Mouse (Mus musculus): ENCODE measurements around the gene Atf6. TPM values are rescaled to one million over a fixed set of nuclear protein-coding genes. Genes with fewer than 3 reads are reported as not detected.

The Atf6 gene
- polyA plus RNA-seq, 1 experiment: 14.5 TPM

DNA sequence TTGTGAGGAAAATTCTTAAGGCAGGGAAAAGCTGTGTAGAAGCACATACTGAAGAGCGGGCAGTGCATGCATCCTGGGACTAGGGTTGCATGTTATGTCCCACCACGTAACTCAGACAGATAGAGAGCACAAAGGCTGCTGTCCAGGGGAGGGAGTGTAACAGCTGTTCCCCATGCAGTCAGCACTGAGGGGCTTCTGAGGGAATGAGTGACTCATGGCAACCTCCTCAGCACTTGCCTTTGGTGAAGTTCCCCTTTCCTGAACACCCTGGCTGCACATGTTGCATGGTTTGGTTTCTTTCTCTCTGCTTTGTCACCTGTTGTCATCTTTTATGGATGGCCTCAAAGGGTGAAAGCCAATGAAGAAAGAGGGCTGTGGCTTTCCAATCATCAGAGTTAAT, 165.3 kb downstream of the Atf6 start:
- Histone ChIP-seq H3K27ac (replicated peaks; ENCODE audit: low read depth, low read length) (no peak overlapping the region), H3K4me3 (ENCODE audit: insufficient read depth, low read depth, low read length) (no peak overlapping the region)

DNA sequence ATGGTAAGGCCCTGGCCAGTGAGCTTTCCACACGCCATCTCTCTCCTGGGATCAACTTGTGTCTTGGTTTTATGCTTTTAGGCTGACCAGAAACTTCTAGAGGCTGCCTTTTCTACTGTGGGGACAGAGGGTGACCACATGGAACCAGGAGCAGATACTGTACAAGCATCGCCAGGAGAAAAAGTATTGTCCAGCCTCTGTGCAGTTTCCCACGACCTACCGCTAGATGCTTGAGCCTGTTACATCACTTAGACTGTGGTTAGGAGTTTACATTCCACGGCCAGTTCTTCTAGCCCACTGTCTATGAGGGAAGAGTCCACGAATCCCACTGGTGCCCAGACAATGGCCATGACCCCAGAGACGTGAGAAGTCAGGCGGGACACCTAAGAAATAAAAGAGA, 166.0 kb downstream of the Atf6 start:
- peaks cover 4% of the 10 kb centered on the region for H3K4me1 ChIP-seq (ENCODE audit: control insufficient read depth, insufficient read depth, insufficient read length, low read length)
- no peak overlapping the region for H3K27ac ChIP-seq (replicated peaks; ENCODE audit: low read depth, low read length)
- no peak overlapping the region for H3K4me3 ChIP-seq (ENCODE audit: insufficient read depth, low read depth, low read length)

More for the DNA sequence above, 165.3 kb downstream of the Atf6 start:
- peaks cover 4% of the 10 kb centered on the region for H3K4me1 ChIP-seq (ENCODE audit: control insufficient read depth, insufficient read depth, insufficient read length, low read length)

DNA sequence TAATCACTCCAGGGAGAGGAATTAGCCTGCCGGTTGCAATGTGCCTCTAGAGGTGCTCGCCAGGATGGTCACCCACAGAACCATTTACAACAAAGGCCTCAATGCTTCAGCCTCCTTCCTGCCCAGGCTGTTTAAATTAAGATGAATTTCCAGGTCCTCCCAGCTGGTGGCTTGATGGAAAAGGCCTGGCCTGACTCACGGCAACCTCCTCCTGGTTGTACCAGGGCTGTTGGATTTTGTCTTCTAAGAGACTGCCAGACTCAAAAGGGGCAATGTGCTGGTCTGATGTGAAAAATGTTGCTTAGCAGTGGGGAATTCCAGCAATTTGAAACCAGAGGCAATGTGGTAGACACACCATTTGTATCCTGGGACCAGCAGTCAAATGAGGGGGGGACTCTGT, 166.4 kb downstream of the Atf6 start:
- H3K4me3 ChIP-seq (ENCODE audit: insufficient read depth, low read depth, low read length): no peak overlapping the region
- H3K27ac ChIP-seq (replicated peaks; ENCODE audit: low read depth, low read length): no peak overlapping the region
- peaks cover 4% of the 10 kb centered on the region for H3K4me1 ChIP-seq (ENCODE audit: control insufficient read depth, insufficient read depth, insufficient read length, low read length)

DNA sequence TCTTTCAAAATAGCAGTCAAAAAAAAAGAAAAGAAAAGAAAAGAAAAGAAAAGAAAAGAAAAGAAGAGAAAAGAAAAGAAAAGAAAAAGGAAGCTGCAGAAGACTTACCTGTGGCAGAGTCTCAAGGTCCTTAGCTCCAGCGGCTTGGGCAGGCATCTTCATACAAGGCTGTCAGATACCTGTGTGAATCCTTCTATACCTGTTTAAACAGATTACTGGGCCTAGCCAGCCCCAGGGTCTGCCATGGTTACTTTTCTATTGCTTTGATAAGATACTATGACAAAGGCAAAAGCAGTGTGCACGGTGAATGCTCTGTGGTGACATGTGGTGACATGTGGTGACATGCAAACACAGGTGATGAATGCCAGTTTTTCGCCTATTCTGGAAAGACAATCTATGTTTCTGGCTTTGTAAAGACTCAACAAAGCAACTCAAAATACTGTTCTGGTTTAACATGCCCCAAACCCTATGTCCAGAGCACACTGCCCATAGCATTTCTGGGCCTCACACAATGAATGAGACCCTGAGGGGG, 167.0 kb downstream of the Atf6 start:
- no peak overlapping the region for H3K4me3 ChIP-seq (ENCODE audit: insufficient read depth, low read depth, low read length)
- no peak overlapping the region for H3K27ac ChIP-seq (replicated peaks; ENCODE audit: low read depth, low read length)
- peaks cover 4% of the 10 kb centered on the region for H3K4me1 ChIP-seq (ENCODE audit: control insufficient read depth, insufficient read depth, insufficient read length, low read length)

DNA sequence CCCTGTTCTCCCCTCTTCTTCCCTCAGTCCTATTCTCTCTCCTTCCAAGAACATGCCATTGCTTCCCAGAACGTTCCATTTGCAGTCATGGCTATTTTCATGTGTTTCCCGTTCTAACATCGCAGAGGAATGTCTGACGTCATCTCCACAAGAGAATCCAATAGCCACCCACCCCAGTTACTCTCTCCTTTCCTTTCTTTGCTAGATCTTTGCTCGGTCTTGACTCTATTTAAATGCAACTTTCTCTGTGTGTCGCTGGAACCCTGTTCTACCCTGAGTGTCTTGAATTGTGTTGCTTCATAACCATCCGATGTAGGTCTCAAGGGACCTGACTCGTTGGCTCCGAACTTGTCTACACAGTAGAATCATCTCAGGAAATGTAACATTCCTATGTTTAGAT, 168.0 kb downstream of the Atf6 start:
- H3K4me1 ChIP-seq (ENCODE audit: control insufficient read depth, insufficient read depth, insufficient read length, low read length): peaks cover 9% of the 10 kb centered on the region
- no peak overlapping the region for H3K4me3 ChIP-seq (ENCODE audit: insufficient read depth, low read depth, low read length)
- H3K27ac ChIP-seq (replicated peaks; ENCODE audit: low read depth, low read length): peak overlapping the region; percentile 51; the same call in 1 of the 2 replicates

DNA sequence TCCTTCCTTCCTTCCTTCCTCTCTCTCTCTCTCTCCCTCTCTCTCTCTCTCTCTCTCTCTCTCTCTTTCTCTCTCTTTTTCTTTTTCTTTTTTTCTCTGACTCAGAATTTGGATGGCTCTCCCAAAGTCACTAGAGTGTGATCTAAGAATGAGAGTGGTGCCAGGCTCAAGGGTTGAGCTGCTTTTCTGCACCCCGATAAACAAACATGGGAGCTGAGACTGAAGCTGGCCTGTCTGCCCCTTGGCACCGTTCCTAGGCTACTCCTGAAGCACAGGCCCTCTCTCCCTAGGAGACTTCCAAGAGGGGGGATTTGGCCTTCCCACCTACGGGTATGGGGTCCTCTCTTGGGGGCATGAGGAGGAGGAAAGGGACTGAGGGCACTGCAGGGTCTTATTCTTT, 168.8 kb downstream of the Atf6 start:
- no peak overlapping the region for H3K27ac ChIP-seq (replicated peaks; ENCODE audit: low read depth, low read length)
- H3K4me3 ChIP-seq (ENCODE audit: insufficient read depth, low read depth, low read length): no peak overlapping the region
- H3K4me1 ChIP-seq (ENCODE audit: control insufficient read depth, insufficient read depth, insufficient read length, low read length): peaks cover 9% of the 10 kb centered on the region

DNA sequence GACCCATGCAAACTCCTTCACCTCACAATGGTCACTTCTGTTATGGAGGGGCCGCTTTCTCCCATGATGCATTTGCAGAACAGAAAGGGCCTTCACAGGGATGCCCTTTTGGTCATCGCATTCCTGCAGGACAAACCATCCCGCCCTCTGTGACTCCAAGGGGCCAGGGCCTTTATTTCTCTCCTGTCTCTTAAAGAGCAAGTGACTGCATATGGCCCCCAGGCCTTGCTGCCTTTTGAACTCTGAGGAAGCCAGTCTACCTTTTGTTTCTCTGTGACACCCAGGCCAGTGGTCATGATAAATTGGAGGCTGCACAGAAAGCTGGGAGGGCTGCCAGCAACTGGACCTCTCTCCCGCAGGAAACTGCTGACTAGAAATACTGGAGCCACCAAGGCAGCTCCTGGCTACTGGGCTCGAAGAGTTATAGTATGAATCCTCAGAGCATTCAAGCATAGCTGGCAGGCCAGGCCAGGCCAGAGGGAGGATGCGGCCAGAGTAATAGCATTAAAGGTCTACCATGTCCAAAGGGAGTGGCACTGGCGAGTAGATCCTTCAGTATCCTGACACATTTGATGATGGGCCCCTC, 169.7 kb downstream of the Atf6 start:
- H3K4me3 ChIP-seq (ENCODE audit: insufficient read depth, low read depth, low read length): no peak overlapping the region
- no peak overlapping the region for H3K27ac ChIP-seq (replicated peaks; ENCODE audit: low read depth, low read length)
- peaks cover 7% of the 10 kb centered on the region for H3K4me1 ChIP-seq (ENCODE audit: control insufficient read depth, insufficient read depth, insufficient read length, low read length)

DNA sequence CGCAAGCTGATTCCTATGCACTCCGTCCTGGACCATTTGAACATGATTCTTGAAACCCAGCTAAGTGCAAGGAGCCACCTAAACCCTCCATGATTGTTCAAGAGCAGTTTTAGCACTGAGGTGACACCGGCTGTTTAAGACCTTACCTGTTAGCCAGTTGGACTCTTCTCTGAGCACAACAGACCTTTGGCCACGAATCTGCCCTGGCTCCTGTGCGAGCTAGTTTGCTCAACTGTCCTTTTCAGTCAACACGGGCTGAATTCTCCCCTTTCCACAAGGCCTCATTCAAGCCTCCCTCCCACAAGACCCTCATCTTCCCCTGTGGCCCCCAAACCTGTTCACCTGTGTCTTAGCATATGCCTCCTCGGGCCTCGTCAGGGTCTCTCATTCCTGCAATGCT, 170.6 kb downstream of the Atf6 start:
- H3K4me3 ChIP-seq (ENCODE audit: insufficient read depth, low read depth, low read length): no peak overlapping the region
- peaks cover 7% of the 10 kb centered on the region for H3K4me1 ChIP-seq (ENCODE audit: control insufficient read depth, insufficient read depth, insufficient read length, low read length)
- no peak overlapping the region for H3K27ac ChIP-seq (replicated peaks; ENCODE audit: low read depth, low read length)

DNA sequence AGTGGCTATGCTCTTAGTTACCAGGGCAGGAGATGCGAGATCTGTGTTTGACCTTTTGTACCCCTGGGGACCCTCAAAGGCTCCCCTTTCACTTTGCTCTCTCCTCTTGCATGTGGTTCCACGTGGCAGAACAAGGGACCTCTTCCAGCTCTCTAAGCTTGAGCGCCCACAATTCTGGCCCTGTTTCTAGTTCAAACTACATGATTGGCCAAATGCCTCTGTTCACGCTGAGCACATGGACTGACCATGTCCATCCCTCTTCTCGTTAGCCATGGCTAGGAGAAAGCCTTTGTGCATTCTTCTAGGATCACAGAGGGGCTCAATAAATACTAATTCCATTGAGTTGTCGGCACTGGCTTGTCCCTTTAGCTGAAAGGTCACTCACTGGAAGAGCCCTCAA, 172.2 kb downstream of the Atf6 start:
- H3K4me3 ChIP-seq (ENCODE audit: insufficient read depth, low read depth, low read length): no peak overlapping the region
- H3K27ac ChIP-seq (replicated peaks; ENCODE audit: low read depth, low read length): peak overlapping the region; percentile 71
- peaks cover 11% of the 10 kb centered on the region for H3K4me1 ChIP-seq (ENCODE audit: control insufficient read depth, insufficient read depth, insufficient read length, low read length)

DNA sequence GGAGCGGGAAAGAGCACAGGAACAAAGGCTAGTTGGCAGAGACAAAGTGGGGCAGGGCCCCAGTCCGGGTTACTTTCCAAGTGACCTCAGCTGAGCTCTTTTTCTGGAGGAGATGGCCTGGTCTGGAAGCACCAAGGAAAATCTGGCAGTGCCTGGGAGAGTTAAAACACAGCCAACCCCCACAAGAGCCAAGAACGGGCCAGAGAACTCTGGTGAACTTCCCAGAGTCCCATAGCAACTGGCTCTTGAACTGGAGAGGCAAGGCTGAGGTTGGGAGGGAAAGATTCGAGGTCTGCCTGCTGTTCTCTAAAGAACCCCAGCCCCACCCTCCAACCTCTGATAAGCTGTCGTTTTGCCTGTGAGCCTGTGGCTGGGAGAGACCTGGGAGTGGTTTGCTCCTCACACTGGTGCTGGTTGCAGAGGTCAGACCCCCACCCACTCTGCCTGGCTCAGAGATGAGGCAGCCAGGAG, 172.7 kb downstream of the Atf6 start:
- Histone ChIP-seq H3K27ac (replicated peaks; ENCODE audit: low read depth, low read length) (peak overlapping the region; percentile 71), H3K4me3 (ENCODE audit: insufficient read depth, low read depth, low read length) (no peak overlapping the region)

DNA sequence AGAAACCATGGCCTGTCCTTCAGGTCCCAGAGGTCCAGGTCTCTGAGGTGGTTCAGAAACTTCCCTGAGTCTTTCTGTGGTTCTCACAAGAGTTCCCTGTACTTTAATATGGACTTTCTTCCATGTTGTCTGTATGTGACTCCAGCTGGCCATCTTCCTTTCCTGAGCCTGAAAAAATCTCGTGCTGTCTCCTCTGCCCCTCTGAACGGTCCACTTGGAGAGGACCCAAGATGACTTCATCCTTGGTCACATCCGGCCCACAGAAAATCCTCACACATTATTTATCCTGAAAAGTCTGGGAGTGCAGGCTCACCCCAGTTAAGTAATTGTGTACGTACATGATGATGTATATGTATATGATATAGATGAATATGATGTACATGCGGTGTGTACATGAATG, 176.3 kb downstream of the Atf6 start:
- H3K4me1 ChIP-seq (ENCODE audit: control insufficient read depth, insufficient read depth, insufficient read length, low read length): peaks cover 12% of the 10 kb centered on the region
- H3K4me3 ChIP-seq (ENCODE audit: insufficient read depth, low read depth, low read length): no peak overlapping the region
- no peak overlapping the region for H3K27ac ChIP-seq (replicated peaks; ENCODE audit: low read depth, low read length)

More for the DNA sequence above, 172.7 kb downstream of the Atf6 start:
- peaks cover 14% of the 10 kb centered on the region for H3K4me1 ChIP-seq (ENCODE audit: control insufficient read depth, insufficient read depth, insufficient read length, low read length)

DNA sequence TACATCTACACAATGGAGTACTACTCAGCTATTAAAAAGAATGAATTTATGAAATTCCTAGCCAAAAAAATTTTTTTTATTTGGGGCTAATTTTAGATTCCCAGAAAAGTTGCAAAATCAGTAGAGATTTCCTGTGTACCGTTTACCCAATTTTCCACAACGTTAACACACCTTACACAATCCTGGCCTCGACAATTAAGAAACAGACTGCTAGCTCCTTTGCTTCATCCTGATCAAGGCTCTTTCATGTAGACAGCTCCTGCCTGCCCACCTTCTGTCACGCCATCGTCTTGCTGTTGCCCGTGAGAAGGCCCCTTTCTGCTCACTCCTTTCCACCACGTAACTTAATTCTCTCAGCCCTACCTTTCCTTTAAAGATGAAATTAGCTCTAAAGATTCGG, 177.8 kb downstream of the Atf6 start:
- peaks cover 7% of the 10 kb centered on the region; the same call in 1 of the 2 replicates for H3K4me1 ChIP-seq (ENCODE audit: control insufficient read depth, insufficient read depth, insufficient read length, low read length)
- H3K27ac ChIP-seq (replicated peaks; ENCODE audit: low read depth, low read length): peak overlapping the region; percentile 88
- no peak overlapping the region for H3K4me3 ChIP-seq (ENCODE audit: insufficient read depth, low read depth, low read length)

DNA sequence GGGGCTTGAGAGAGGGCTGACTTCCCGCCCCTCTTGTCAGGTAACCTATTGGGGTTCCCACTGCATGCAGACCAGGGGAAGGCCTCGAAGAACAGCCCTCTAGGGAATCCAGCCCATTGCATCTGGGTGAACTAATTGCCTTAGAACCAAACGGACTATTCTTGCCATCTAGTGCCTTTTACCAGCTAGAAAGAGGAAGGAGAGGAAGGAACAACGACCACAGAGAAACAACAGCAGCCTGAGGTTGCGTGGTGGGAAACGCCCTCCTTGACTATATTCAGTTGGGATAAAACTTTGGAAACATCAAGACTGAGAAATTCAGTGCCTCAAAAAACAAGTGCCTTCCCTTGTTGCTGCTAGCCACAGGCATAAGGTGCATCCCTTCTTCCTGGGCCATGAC, 183.7 kb downstream of the Atf6 start:
- Histone ChIP-seq H3K4me3 (ENCODE audit: insufficient read depth, low read depth, low read length) (no peak overlapping the region), H3K4me1 (ENCODE audit: control insufficient read depth, insufficient read depth, insufficient read length, low read length) (no peaks in the 10 kb centered on the region), H3K27ac (replicated peaks; ENCODE audit: low read depth, low read length) (no peak overlapping the region)

DNA sequence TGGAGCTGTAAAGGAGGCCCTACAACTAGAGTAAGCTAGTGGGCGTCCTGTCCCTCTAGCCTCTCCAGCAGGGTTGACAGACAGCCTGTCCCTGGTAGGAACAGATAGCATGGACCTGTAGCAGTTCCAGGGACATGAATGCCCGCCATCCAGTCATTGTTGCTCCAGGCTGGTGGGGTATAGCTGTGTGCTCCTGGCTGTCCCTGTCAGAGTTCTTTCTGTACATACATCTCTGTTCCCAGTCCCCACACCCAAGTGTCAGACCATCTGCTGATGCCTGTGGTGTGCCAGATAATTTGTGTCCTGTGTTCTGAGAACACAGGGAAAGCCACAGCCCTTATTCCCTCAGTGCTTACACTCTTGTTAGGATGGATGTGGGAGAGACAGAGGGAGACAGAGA, 187.9 kb downstream of the Atf6 start:
- no peak overlapping the region for H3K27ac ChIP-seq (replicated peaks; ENCODE audit: low read depth, low read length)
- H3K4me3 ChIP-seq (ENCODE audit: insufficient read depth, low read depth, low read length): no peak overlapping the region
- no peaks in the 10 kb centered on the region for H3K4me1 ChIP-seq (ENCODE audit: control insufficient read depth, insufficient read depth, insufficient read length, low read length)

DNA sequence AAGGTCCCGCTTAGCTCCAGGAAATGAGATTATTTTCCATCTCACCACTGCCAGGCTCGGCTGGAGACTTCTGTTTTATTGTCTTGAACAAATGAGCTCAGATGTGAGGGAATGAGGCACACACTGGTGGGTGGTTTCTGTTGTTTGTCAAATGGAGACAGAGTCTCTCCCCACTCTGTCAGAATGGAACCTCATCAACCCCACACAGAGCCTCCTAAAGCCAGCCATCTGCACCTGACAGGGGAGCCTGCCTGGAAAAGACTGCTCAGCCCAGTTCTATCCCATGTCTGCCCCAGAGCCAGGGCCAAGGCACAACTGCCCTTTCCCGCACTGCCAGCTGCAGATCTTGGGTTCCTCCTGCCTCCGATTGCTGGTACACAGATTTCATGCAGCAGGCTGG, 188.7 kb downstream of the Atf6 start:
- Histone ChIP-seq H3K27ac (replicated peaks; ENCODE audit: low read depth, low read length) (no peak overlapping the region), H3K4me1 (ENCODE audit: control insufficient read depth, insufficient read depth, insufficient read length, low read length) (no peaks in the 10 kb centered on the region), H3K4me3 (ENCODE audit: insufficient read depth, low read depth, low read length) (no peak overlapping the region)

DNA sequence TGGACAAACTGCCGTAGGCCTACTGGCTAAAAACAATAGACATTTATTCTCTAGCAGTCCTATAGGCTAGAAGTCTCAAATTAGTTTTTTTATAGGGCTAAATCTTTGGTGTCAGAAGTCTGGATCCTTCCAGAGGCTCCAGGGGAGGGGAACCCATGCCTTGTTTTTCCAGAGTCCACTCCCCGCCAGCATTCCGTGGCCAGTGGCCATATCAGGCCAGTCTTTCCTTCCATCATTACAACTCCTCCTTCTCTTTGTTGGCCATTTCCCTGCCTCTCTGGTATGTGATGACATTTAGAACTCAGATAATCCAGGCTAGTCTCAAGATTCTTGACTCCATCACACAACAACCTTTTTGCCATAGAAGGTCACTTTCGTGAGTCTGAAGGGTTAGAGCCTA, 189.9 kb downstream of the Atf6 start:
- Histone ChIP-seq H3K27ac (replicated peaks; ENCODE audit: low read depth, low read length) (no peak overlapping the region), H3K4me3 (ENCODE audit: insufficient read depth, low read depth, low read length) (no peak overlapping the region), H3K4me1 (ENCODE audit: control insufficient read depth, insufficient read depth, insufficient read length, low read length) (no peaks in the 10 kb centered on the region)

All from brown adipose tissue, adult 24 weeks (tissue).